Mouse (Mus musculus): ENCODE results near the gene Sos1.

GRCm38 (mm10) chr17:80460258-80460657 lies 20.0 kb downstream of the Sos1 start:
- TF ChIP-seq CTCF (IDR thresholded peaks at IDR 0.05; ENCODE audit: low read depth) (no peak), EP300 (optimal IDR thresholded peaks at IDR 0.05) (no peak)
